Mouse (Mus musculus) lung, embryonic 16.5 days (tissue): ENCODE measurements at regions not wholly inside any gene's neighbourhood (a gene's known extent, or its start where the extent isn't known, plus 50 kb on each side); places are given as distances from the start of the nearest gene placed in this dataset.

ENCODE experiments used
- ATAC-seq: fragments of 200-750 bp; cut with Nextera tagmentation; 2 replicates; pipeline ENCODE4 v1.8.0; 2017; ENCODE audit warnings: low read depth, mild to moderate bottlenecking, moderate library complexity
- H3K27ac ChIP-seq: fragments of 300-500 bp; sonication (generic); 2 replicates; pipeline ENCODE4 v1.5.1; 2014; ENCODE audit warnings: mild to moderate bottlenecking, control low read depth, low read length
- H3K27me3 ChIP-seq: fragments of 300-500 bp; sonication (generic); 2 replicates; pipeline ENCODE4 v1.6.1; 2014; ENCODE audit warnings: low read depth, low read length, mixed read lengths; ENCODE audit not compliant: control insufficient read depth, insufficient read depth
- H3K36me3 ChIP-seq: fragments of 300-500 bp; sonication (generic); 2 replicates; pipeline ENCODE4 v1.6.1; 2014; ENCODE audit warnings: low read length; ENCODE audit not compliant: control insufficient read depth, insufficient read depth
- H3K4me1 ChIP-seq: fragments of 300-500 bp; sonication (generic); replicated peaks from 2 replicates; pipeline ENCODE4 v1.6.1; 2014; ENCODE audit warnings: low read length, mixed read lengths; ENCODE audit not compliant: control insufficient read depth, insufficient read depth
- H3K4me2 ChIP-seq: fragments of 300-500 bp; sonication (generic); 2 replicates; pipeline ENCODE4 v1.6.1; 2014; ENCODE audit warnings: low read depth, low read length, control low read depth
- H3K4me3 ChIP-seq: fragments of 300-500 bp; sonication (generic); 2 replicates; pipeline ENCODE4 v1.5.1; 2014; ENCODE audit warnings: mild to moderate bottlenecking, low read length, control low read depth
- H3K9ac ChIP-seq: fragments of 300-500 bp; sonication (generic); 2 replicates; pipeline ENCODE4 v1.6.1; 2014; ENCODE audit warnings: low read length, control low read depth
- H3K9me3 ChIP-seq: fragments of 300-500 bp; sonication (generic); 2 replicates; pipeline ENCODE4 v1.6.1; 2016; ENCODE audit warnings: low read length; ENCODE audit not compliant: control insufficient read depth
- WGBS: fragments of 180-500 bp; shearing (Covaris S2); extraction: QIAGEN DNeasy Blood & Tissue Kit; methylation state at CpG from one replicate; pipeline ENCODE4 v1.1.7; 2014; 5-methylcytosine and 5-hydroxymethylcytosine counted together

DNA sequence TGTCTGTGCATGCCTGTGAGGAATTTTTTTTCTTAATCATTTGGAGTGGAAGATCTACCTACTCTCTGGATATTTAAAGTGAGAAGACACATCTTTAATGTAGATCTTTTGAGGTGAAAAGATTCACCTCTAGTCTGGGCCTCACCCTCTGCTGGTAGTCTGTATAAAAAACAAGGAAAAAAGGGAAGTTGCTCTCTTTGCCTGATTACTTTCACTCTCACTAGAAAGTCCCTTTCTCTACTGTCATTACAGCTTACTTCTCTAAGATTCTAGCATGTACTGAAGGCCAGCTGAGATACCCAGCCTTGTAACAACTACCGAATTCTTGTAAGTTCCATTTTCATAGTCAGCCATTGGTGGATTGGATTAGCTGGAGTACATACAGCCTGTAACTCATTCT lies 3791.9 kb downstream of the 9330182O14Rik start:
- no peak for ATAC-seq
- H3K4me1 ChIP-seq: no peaks in the 10 kb centered on the region
- WGBS: 98% methylated on average over 1 of the region's 1 CpGs
- H3K9me3 ChIP-seq: no peaks in the 10 kb centered on the region
- H3K27me3 ChIP-seq: no peaks in the 10 kb centered on the region
- no peaks in the 10 kb centered on the region for H3K36me3 ChIP-seq
- H3K27ac ChIP-seq: no peak overlapping the region
- H3K4me3 ChIP-seq: no peak overlapping the region
- H3K4me2 ChIP-seq: no peak overlapping the region
- H3K9ac ChIP-seq: no peak overlapping the region

DNA sequence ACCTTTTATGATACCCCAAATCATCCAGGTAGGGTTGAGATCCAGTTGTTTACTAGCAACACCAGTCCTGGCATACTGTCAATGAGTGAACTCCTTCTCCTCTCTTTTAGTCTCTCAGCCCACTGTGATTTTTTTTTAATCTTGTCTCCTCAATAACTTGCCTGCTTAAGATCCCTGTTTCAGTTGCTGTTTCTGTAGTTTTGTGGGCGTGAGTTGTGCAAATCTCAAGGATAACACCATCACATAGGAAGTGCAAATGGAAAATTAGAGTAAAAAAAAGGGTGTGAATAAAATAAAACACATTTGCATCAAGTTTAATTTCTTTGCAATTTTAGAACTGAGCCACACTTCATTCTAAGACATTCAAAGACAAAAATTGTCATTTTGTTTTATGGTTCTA lies 3799.4 kb downstream of the 9330182O14Rik start:
- Histone ChIP-seq H3K27ac (no peak overlapping the region), H3K4me2 (no peak overlapping the region), H3K36me3 (no peaks in the 10 kb centered on the region), H3K27me3 (no peaks in the 10 kb centered on the region), H3K4me1 (no peaks in the 10 kb centered on the region), H3K9me3 (no peaks in the 10 kb centered on the region), H3K9ac (no peak overlapping the region), H3K4me3 (no peak overlapping the region)
- no peak for ATAC-seq
- 58% methylated on average over 1 of the region's 1 CpGs for WGBS

DNA sequence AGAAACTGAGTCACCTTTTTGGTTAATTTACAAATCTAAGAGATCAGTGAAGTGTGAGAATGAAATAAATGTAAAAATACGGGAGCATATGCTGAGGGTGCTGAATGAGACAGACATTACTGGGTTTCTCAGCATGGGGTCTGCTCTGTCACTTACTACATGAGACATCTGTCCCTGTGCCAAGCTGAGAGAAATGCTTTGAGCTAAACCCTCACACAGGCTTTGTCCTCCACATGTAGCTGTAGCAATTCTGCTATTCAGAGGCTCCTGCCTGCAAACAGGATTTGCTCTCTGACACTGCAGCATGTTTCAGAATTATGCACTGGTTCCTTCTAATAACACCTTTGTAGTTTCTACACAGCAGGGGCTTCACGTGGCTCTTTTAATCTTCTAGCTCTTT lies 3806.3 kb downstream of the 9330182O14Rik start:
- H3K4me1 ChIP-seq: no peaks in the 10 kb centered on the region
- H3K27me3 ChIP-seq: no peaks in the 10 kb centered on the region
- H3K9ac ChIP-seq: no peak overlapping the region
- ATAC-seq: no peak
- H3K4me2 ChIP-seq: no peak overlapping the region
- no peak overlapping the region for H3K4me3 ChIP-seq
- no peaks in the 10 kb centered on the region for H3K9me3 ChIP-seq
- H3K36me3 ChIP-seq: no peaks in the 10 kb centered on the region
- no peak overlapping the region for H3K27ac ChIP-seq
- 39% methylated on average over 2 of the region's 2 CpGs for WGBS

DNA sequence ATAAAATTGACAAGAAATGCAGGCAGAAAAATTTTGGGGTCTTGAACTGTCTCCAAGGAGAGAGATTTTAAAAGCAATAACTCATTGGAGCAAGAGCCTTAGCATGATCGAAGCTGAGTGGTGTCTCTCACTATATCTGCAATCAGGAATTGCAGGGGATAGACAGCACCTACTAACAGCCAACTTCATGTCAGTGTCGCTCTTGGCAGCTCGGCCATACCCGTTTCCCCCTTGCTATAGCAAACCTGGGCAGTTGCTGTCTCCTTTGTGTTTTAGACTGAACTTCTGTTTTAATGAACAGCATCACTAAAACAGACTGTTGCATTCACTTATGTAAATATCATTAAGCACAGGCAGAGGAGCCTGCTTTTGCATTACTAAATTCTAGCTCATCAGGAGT lies 3806.7 kb downstream of the 9330182O14Rik start:
- no peak overlapping the region for H3K4me3 ChIP-seq
- WGBS: 59% methylated on average over 4 of the region's 4 CpGs
- ATAC-seq: no peak

DNA sequence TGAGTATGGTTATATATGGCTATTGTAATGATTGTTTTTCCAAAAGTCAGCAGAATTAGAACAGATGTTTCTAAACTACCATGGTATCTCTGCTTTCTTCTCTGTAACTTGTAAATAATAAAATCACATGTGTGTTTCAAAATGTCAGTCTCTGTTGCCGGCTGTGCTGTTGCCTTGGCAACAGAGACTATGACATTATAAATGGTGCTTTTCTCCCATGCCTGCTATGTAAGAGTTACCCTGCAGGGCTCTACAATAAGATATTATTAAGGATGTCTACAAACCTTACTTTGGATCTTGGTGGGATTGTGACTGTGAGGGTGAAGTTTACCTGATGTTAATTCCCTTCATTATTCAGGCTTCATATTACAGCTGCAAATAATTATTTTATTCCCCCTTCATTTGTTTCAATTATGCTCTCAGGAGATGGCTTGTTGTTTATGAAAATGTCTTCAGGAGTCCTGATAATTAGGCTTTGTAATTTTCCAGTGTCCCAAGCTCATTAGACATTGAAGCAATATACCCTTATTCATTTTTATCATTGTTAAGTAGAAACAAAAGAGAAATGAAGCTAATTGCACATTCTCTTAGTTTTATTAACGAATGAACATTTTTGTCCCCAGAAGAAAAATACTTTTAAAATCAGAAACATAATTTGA lies 3808.0 kb downstream of the 9330182O14Rik start:
- WGBS: 55% methylated on average over 2 of the region's 2 CpGs
- Histone ChIP-seq H3K4me3 (no peak overlapping the region), H3K9ac (no peak overlapping the region), H3K27ac (no peak overlapping the region), H3K36me3 (no peaks in the 10 kb centered on the region), H3K27me3 (no peaks in the 10 kb centered on the region), H3K4me2 (no peak overlapping the region), H3K4me1 (no peaks in the 10 kb centered on the region), H3K9me3 (no peaks in the 10 kb centered on the region)
- no peak for ATAC-seq

More for the DNA sequence above, 3806.7 kb downstream of the 9330182O14Rik start:
- Histone ChIP-seq H3K36me3 (no peaks in the 10 kb centered on the region), H3K4me2 (no peak overlapping the region), H3K27me3 (no peaks in the 10 kb centered on the region), H3K27ac (no peak overlapping the region), H3K4me1 (no peaks in the 10 kb centered on the region), H3K9me3 (no peaks in the 10 kb centered on the region), H3K9ac (no peak overlapping the region)

DNA sequence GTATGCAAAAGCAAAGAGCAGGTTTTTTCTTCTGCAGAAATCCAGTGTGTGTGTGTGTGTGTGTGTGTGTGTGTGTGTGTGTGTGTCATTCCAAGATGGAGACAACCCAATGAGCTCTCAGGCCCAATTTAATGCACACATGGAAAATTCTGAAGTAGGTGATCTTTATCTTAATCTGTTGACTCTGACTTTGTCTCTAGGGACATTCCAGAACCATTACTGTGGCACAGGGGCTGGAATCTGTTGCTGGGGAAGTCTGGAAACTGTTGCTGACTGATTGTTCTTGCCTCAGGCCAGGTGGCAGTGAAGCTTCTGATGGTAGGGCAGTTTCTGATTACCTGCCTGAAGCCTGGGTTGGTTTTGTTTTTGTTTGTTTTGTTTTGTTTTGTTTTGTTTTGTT lies 3850.8 kb downstream of the 9330182O14Rik start:
- H3K36me3 ChIP-seq: no peaks in the 10 kb centered on the region

DNA sequence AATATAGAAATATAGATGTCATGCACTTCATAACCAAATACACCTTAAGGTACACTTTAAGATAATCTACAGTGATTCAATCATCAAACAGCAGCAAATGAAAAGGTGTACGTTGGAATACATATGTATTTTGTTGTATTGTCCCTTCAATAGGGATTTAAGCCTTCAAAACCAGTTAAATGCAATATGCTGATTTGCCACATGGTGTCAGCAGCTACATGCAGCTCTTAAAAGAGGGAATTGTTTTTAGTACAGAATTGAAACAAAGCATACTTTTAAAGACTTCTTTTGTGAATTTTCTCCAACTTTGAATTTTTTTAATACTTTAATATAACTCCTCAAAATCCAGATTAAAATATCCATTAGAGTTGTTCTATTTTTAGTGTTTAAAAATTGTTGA lies 3857.1 kb downstream of the 9330182O14Rik start:
- WGBS: 22% methylated on average over 1 of the region's 1 CpGs
- ATAC-seq: no peak
- Histone ChIP-seq H3K36me3 (no peaks in the 10 kb centered on the region), H3K9ac (no peak overlapping the region), H3K4me2 (no peak overlapping the region), H3K4me3 (no peak overlapping the region), H3K27ac (no peak overlapping the region), H3K4me1 (no peaks in the 10 kb centered on the region), H3K9me3 (no peaks in the 10 kb centered on the region), H3K27me3 (no peaks in the 10 kb centered on the region)

More for the DNA sequence above, 3850.8 kb downstream of the 9330182O14Rik start:
- no peak overlapping the region for H3K4me3 ChIP-seq
- no peaks in the 10 kb centered on the region for H3K4me1 ChIP-seq
- no peak overlapping the region for H3K9ac ChIP-seq
- no peak overlapping the region for H3K27ac ChIP-seq
- no peaks in the 10 kb centered on the region for H3K27me3 ChIP-seq
- no peak for ATAC-seq
- H3K4me2 ChIP-seq: no peak overlapping the region
- no peaks in the 10 kb centered on the region for H3K9me3 ChIP-seq

DNA sequence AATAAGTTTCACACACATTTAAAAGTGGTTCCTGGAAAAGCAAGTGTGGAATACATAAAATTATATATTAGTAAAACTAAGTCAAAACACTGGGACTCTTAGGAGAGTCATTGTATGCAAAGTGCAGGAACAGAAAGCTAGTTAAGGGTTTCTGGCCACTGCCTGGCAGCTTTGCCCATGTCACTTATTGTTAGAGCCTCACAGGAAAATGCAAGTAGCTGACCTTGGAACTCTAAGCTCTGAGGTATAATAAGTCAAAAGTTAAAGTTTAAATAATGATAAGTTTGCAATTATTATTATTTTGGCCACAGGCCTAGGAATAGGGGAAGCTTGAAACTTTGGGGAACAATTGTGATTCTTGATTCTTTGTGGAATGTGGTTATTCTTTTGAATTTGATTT lies 3858.8 kb downstream of the 9330182O14Rik start:
- no peaks in the 10 kb centered on the region for H3K27me3 ChIP-seq
- H3K9ac ChIP-seq: no peak overlapping the region
- no peak overlapping the region for H3K4me3 ChIP-seq
- ATAC-seq: no peak
- H3K36me3 ChIP-seq: no peaks in the 10 kb centered on the region
- H3K4me1 ChIP-seq: no peaks in the 10 kb centered on the region
- no peaks in the 10 kb centered on the region for H3K9me3 ChIP-seq
- H3K27ac ChIP-seq: no peak overlapping the region
- H3K4me2 ChIP-seq: no peak overlapping the region

DNA sequence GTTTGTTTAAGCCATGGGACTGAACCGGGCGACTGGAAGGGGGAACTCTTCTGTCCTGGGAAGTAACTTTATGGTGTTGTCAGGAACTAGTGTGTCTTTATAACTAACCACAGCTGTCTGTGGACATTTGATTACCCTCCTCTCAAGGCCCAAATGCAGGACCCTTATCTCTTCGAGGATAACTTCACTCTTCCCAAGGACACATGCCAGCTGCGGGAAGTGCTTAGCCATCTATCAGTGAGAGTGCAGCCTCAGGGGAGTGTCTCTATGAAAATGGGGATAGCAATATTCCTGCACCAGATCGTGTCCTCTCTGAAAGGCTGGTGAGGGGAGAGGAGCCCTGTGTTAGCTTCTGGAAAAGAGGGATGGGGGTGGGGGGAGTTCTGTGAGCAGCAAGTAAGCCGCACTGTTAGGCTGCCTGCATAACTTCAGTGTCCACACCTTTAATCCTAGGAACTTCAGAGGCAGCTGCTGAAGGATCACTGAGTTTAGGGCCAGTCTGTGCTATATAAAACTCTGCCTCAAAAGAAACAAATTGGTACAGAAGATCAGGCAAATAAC lies 3892.4 kb downstream of the 9330182O14Rik start:
- Histone ChIP-seq H3K36me3 (no peaks in the 10 kb centered on the region), H3K27ac (no peak overlapping the region), H3K27me3 (no peaks in the 10 kb centered on the region), H3K9me3 (no peaks in the 10 kb centered on the region), H3K4me3 (no peak overlapping the region), H3K4me1 (no peaks in the 10 kb centered on the region), H3K4me2 (no peak overlapping the region), H3K9ac (no peak overlapping the region)
- 22% methylated on average over 6 of the region's 6 CpGs for WGBS
- ATAC-seq: no peak

DNA sequence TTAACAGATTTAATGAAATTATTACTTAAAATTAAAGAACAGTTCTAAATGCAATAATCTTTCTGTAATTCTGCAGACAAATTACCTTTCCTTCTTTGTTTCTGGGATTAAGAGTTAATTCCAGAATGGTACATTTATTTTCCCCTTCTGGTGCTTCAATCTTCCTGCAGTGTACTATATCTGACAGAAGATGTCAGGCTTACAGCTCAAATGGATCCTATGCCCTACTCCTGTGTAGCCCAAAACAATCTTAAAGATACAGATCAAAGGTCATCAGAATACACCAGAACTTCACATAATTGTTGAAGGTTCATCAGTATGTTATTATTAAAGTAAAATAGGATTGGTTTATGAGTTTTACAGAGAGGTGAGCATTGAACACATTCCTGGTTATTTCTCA lies 3901.7 kb downstream of the 9330182O14Rik start:
- Histone ChIP-seq H3K27ac (no peak overlapping the region), H3K4me1 (no peaks in the 10 kb centered on the region), H3K9me3 (no peaks in the 10 kb centered on the region), H3K9ac (no peak overlapping the region), H3K27me3 (no peaks in the 10 kb centered on the region), H3K4me2 (no peak overlapping the region), H3K4me3 (no peak overlapping the region), H3K36me3 (no peaks in the 10 kb centered on the region)
- no peak for ATAC-seq
